Mouse (Mus musculus) forebrain, embryonic 12.5 days (tissue): ENCODE results near the gene Inafm2. TPM values are rescaled to one million over a fixed set of nuclear protein-coding genes. Genes with fewer than 3 reads are reported as not detected.
A peak's percentile ranks its signal among the peaks of the same experiment; 100 is the strongest.

Experiments
- ATAC-seq: fragments of 200-750 bp; cut with Nextera tagmentation; 2 replicates; pipeline ENCODE4 v1.8.0; 2017; ENCODE audit warnings: moderate TSS enrichment; ENCODE audit not compliant: low FRiP score
- H3K27ac ChIP-seq: fragments of 300-500 bp; sonication (generic); 2 replicates; pipeline ENCODE4 v1.5.1; 2016; ENCODE audit warnings: mild to moderate bottlenecking
- H3K27me3 ChIP-seq: fragments of 300-500 bp; sonication (generic); 2 replicates; pipeline ENCODE4 v1.6.1; 2016; ENCODE audit warnings: mild to moderate bottlenecking
- H3K36me3 ChIP-seq: fragments of 300-500 bp; sonication (generic); replicated peaks from 2 replicates; pipeline ENCODE4 v1.6.1; 2016; ENCODE audit warnings: mild to moderate bottlenecking
- H3K4me1 ChIP-seq: fragments of 300-500 bp; sonication (generic); 2 replicates; pipeline ENCODE4 v1.6.1; 2016
- H3K4me2 ChIP-seq: fragments of 300-500 bp; sonication (generic); 2 replicates; pipeline ENCODE4 v1.6.1; 2016; ENCODE audit warnings: mild to moderate bottlenecking, moderate library complexity
- H3K4me3 ChIP-seq: fragments of 300-500 bp; sonication (generic); replicated peaks from 2 replicates; pipeline ENCODE4 v1.5.1; 2016; ENCODE audit warnings: mild to moderate bottlenecking
- H3K9ac ChIP-seq: fragments of 300-500 bp; sonication (generic); 2 replicates; pipeline ENCODE4 v1.6.1; 2016; ENCODE audit warnings: mild to moderate bottlenecking
- H3K9me3 ChIP-seq: fragments of 300-500 bp; sonication (generic); 2 replicates; pipeline ENCODE4 v1.6.1; 2016
- WGBS: fragments of 180-500 bp; shearing (Covaris S2); methylation state at CpG from one replicate; pipeline ENCODE4 v1.1.7; 2016; 5-methylcytosine and 5-hydroxymethylcytosine counted together
- polyA plus RNA-seq: library from polyadenylated mRNA; unstranded; fragments of >200 nt; fragmentation: Nextera tagmentation; extraction: Ambion mirVana; gene quantifications from 2 replicates; pipeline ENCODE4 v1.2.1, GENCODE M21; 2016

Inafm2 gene
- polyA plus RNA-seq, 1 experiment from 2014 or later = 24.4 TPM

DNA sequence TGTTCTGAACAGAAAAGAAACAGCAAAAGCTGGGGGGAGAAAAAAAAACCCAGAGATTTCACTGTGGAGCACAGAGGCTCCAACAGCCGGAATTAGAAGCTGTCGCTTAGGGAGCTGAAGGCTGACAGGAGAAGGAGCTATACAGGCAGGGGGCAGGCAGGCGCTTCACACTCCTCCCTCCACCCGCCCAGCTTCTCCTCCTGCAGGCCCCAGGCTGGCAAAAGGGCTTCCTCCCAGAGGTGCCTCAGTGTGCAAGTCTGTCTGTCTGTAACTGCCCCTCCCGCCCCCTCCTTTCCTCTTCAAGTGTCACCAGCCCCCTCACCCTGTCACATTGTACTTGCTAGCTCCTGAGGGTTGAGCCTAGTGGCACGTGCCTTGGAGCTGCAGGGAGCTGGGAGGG lies 39.1 kb upstream of the Inafm2 start:
- 3% methylated on average over 6 of the region's 6 CpGs for WGBS
- no peak overlapping the region for H3K9ac ChIP-seq
- peaks cover 100% of the 10 kb centered on the region for H3K27me3 ChIP-seq
- no peaks in the 10 kb centered on the region for H3K9me3 ChIP-seq
- no peak overlapping the region for H3K27ac ChIP-seq
- ATAC-seq = no peak
- peaks cover 46% of the 10 kb centered on the region for H3K4me1 ChIP-seq
- no peak overlapping the region for H3K4me3 ChIP-seq
- no peak overlapping the region for H3K4me2 ChIP-seq
- H3K36me3 ChIP-seq = no peaks in the 10 kb centered on the region

DNA sequence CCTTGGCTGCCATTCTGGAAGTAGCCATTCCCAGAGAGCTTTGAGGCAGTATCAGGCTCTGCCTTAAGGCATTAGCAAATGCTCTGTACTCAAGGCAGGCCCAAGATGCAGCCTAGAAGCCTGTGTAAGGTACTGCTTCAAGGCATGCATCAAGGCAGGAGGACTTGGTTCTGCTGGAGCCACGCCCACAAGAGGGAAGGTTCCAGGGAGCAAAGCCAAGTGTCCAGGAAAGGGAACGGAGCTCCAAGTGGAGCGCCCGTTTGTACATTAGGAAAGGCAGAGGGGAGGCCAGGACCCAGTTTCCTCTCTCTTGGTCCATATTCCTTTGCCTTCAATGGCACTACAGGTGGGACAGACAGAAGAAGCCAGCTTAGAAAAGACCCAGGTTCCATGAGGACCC lies 37.1 kb upstream of the Inafm2 start:
- Histone ChIP-seq H3K4me1 (peaks cover 32% of the 10 kb centered on the region), H3K9ac (no peak overlapping the region), H3K27me3 (peaks cover 100% of the 10 kb centered on the region), H3K4me2 (no peak overlapping the region), H3K4me3 (no peak overlapping the region), H3K9me3 (no peaks in the 10 kb centered on the region), H3K36me3 (no peaks in the 10 kb centered on the region), H3K27ac (no peak overlapping the region)
- WGBS = 76% methylated on average over 4 of the region's 4 CpGs
- no peak for ATAC-seq

DNA sequence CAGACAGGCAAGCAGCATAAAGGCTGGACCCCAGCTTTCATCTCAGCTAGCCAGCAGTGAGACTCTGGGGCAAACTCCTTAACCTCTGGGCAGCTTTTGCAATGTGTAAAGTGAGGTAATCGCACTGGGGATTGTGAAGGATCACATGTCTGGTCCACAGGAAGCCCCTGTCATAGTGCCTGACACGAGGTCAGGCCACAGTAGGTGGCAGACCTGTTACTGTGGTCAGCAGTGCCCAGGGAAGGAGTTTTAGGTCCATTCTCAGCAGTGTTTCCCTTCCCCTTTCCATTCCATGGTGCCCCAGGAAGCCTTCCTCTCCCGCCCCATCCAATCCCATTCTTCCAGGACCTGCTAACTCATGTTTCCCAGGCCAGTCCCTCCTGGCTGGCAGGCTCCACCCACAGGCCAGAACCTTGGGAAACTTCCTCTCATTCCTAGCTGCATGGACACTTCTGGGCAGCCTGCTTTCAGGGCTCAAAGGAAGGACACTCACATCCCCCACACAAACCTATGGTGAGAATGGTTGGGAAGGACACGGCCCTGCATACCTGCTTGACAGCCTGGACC lies 35.8 kb upstream of the Inafm2 start:
- Histone ChIP-seq H3K36me3 (no peaks in the 10 kb centered on the region), H3K27ac (no peak overlapping the region), H3K27me3 (peaks cover 92% of the 10 kb centered on the region), H3K4me2 (no peak overlapping the region), H3K9me3 (no peaks in the 10 kb centered on the region), H3K9ac (no peak overlapping the region), H3K4me1 (peaks cover 28% of the 10 kb centered on the region), H3K4me3 (no peak overlapping the region)
- 44% methylated on average over 4 of the region's 4 CpGs for WGBS
- ATAC-seq = no peak

DNA sequence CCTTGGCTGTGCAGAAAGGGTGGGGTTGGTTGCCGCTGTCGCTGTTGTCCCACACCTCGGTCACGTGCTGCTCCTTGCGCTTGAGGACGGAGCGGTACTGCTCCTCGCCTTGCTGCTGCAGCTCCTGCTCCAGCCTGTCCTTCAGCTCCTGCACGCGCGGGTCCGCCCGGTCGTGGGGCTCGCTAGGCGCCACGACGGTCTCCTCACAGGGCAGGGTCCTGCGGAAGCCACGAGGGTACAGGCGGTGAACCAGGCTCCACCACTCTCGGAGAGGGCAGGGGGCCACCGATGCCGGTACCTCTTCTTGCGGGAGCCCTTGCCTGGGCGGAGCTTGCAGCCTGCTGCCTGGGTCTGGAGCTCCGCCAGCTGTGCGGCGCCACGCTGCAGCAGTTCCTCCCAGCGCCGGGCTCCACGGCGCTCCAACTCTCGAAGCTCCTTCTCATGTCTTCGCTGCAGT lies 34.5 kb upstream of the Inafm2 start:
- ATAC-seq = peak; percentile 77
- peak overlapping the region; percentile 43 for H3K4me3 ChIP-seq
- peak overlapping the region; percentile 49 for H3K9ac ChIP-seq
- no peaks in the 10 kb centered on the region for H3K36me3 ChIP-seq
- H3K4me1 ChIP-seq = peaks cover 28% of the 10 kb centered on the region
- no peak overlapping the region for H3K27ac ChIP-seq
- H3K27me3 ChIP-seq = peaks cover 78% of the 10 kb centered on the region
- no peaks in the 10 kb centered on the region for H3K9me3 ChIP-seq
- peak overlapping the region; percentile 87 for H3K4me2 ChIP-seq
- under 1% methylated on average over 36 of the region's 36 CpGs for WGBS

DNA sequence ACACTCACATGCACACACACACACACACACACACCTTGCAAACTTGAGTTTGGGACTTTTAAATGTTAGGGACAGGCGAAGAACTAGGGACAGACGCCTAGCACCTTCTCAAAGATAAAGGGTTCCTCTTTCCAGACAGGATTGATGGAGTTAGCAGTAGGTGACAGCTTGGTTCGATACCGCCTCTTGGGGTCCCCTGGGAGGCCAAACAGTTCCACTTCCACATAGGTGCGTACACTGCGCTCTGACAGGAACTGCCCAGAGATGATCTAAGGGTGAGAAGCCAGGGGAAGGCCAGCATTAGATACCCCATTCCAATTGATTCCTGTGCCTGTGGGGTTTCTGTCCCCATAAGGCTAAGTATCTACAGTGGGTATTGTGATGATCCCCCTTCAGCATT lies 31.9 kb upstream of the Inafm2 start:
- H3K4me2 ChIP-seq = no peak overlapping the region
- H3K9me3 ChIP-seq = no peaks in the 10 kb centered on the region
- no peak overlapping the region for H3K27ac ChIP-seq
- H3K27me3 ChIP-seq = peaks cover 53% of the 10 kb centered on the region
- H3K36me3 ChIP-seq = no peaks in the 10 kb centered on the region
- H3K4me1 ChIP-seq = peaks cover 18% of the 10 kb centered on the region
- 87% methylated on average over 6 of the region's 6 CpGs for WGBS
- ATAC-seq = no peak
- H3K4me3 ChIP-seq = no peak overlapping the region
- H3K9ac ChIP-seq = no peak overlapping the region

DNA sequence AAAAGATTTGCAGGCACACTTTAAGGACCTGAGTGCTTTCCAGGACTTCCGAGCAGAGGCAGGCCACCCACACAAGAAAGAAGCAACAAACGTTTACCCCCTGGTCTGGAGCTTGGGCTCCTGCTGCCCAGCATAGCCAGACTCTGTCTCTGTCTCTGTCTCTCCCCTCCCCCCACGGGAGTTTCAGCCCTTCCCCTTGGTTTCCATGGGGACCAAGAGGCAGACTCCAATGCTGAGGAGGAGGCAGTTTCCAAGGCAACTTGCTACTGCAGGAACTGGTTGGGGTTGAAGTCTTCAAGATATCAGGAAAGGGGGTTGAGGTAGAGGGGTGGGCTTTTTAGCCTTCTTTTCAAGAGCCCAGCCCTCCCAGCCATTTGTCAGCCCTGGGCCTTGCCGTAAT lies 31.3 kb upstream of the Inafm2 start:
- no peak overlapping the region; the same call in 1 of the 2 replicates for H3K27ac ChIP-seq
- ATAC-seq = peak; percentile 43
- H3K27me3 ChIP-seq = peaks cover 47% of the 10 kb centered on the region
- no peaks in the 10 kb centered on the region for H3K9me3 ChIP-seq
- H3K4me2 ChIP-seq = peak overlapping the region; percentile 26
- no peak overlapping the region for H3K9ac ChIP-seq
- H3K4me1 ChIP-seq = peaks cover 18% of the 10 kb centered on the region
- WGBS = 25% methylated on average over 4 of the region's 4 CpGs
- H3K36me3 ChIP-seq = no peaks in the 10 kb centered on the region
- H3K4me3 ChIP-seq = no peak overlapping the region

DNA sequence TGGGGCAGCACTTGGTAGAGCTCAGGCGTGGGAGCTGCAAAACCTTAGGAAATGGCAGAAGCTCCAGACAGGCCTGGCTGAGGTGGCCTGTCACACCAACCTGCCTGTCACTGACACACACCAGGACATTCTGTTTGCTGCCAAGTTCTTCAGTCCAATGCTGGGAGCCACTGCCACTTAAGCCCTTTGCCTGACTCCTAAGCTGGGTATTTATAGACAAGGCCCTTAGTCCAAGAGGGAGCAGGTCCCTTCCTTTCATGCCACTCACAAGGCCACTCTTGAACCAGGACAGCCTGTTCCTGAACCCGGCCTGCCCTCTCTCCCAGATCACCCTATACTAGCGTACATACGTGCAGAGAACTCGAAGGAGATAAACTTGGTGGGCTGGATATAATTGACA lies 28.9 kb upstream of the Inafm2 start:
- Histone ChIP-seq H3K36me3 (no peaks in the 10 kb centered on the region), H3K4me1 (peaks cover 7% of the 10 kb centered on the region), H3K4me3 (no peak overlapping the region), H3K9me3 (no peaks in the 10 kb centered on the region), H3K27ac (no peak overlapping the region), H3K9ac (no peak overlapping the region), H3K4me2 (no peak overlapping the region), H3K27me3 (peaks cover 22% of the 10 kb centered on the region)
- no peak for ATAC-seq
- WGBS = 93% methylated on average over 5 of the region's 5 CpGs

DNA sequence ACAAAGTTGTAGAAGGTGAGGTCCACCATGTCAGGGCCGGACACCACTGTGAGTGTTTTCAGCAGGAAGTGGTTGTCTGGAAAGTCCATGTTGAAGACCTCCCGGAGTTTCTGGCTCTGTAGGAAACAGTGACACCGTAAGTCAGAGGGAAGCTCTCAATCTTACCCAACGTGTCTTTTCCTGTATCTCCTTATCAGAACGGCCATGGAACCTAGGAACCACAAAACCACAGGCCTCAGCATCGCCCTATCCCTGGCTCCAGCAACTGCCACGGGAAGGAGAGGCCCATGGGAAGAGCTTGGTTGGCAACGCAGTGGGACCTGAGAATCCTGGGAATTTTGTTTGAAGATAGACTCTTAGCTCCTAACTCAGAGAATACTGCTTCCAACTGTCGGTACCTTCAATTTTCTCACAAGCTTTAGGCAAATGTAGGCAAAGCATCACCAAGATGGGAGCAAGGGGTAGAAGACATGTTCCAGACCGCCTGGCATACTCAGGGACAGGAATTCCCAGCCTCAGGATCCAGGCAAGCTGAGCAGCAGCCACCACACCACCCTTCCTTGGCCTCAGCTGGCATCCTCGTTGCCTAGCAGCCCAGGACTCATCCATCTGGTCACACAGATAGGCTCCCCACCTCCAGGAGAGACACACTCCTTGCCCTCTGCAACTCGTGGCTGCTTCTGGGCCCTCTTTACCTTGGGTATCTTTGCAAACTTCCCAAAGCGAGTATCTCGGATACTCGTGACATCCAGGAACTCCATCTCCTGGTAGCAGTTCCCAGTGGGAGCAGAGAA lies 21.7 kb upstream of the Inafm2 start:
- H3K27me3 ChIP-seq = peaks cover 41% of the 10 kb centered on the region
- no peaks in the 10 kb centered on the region for H3K36me3 ChIP-seq
- H3K9ac ChIP-seq = no peak overlapping the region
- no peak overlapping the region for H3K4me3 ChIP-seq
- peaks cover 4% of the 10 kb centered on the region for H3K4me1 ChIP-seq
- H3K27ac ChIP-seq = no peak overlapping the region
- WGBS = 87% methylated on average over 15 of the region's 15 CpGs
- no peak for ATAC-seq
- no peak overlapping the region for H3K4me2 ChIP-seq
- no peaks in the 10 kb centered on the region for H3K9me3 ChIP-seq

DNA sequence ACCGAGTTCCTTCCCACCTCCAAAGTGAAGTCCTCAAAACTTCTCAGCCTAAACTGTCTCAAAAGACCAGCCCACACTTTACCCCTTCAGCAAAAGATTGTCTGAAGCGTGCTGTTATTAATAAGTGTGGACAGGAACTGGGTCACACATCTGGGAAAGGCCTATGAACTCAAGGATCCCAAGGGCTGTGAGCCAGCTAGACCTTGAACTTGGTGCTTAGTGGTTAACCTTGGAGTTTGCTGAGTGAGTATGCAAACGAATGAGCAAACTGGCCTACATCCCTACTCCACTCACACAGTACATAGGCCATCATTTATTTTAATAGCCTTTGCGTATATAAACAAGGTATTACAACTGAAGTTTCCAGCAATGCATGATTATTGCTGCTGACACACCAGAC lies 20.0 kb upstream of the Inafm2 start:
- no peak for ATAC-seq
- H3K27ac ChIP-seq = no peak overlapping the region
- H3K9ac ChIP-seq = no peak overlapping the region
- no peak overlapping the region for H3K4me3 ChIP-seq
- WGBS = 88% methylated on average over 4 of the region's 4 CpGs
- no peak overlapping the region for H3K4me2 ChIP-seq
- peaks cover 54% of the 10 kb centered on the region for H3K27me3 ChIP-seq
- no peaks in the 10 kb centered on the region for H3K36me3 ChIP-seq
- no peaks in the 10 kb centered on the region for H3K9me3 ChIP-seq
- H3K4me1 ChIP-seq = peaks cover 4% of the 10 kb centered on the region

DNA sequence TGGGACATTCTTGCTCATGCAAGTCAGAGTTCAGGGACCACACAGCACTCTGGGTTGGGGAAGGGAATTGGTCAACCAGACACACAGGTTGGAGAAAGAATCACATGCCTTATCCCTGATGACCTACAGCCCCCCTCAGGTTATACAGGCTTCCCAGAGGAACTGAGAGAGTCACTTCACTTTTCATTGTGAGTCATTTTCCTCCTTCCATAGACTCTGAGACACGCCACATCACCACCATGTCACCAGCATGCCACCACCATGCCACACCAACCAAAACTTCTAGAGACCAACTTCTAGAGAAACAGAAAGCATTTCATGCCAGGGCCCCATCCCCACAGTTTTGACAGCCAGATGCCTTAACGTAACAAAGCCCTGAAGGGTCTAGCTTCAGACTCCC lies 18.7 kb upstream of the Inafm2 start:
- Histone ChIP-seq H3K4me1 (peaks cover 4% of the 10 kb centered on the region), H3K36me3 (no peaks in the 10 kb centered on the region), H3K9ac (no peak overlapping the region), H3K4me3 (no peak overlapping the region), H3K9me3 (no peaks in the 10 kb centered on the region), H3K4me2 (no peak overlapping the region), H3K27me3 (peaks cover 63% of the 10 kb centered on the region), H3K27ac (no peak overlapping the region)
- WGBS = 80% methylated on average over 2 of the region's 2 CpGs
- no peak for ATAC-seq

DNA sequence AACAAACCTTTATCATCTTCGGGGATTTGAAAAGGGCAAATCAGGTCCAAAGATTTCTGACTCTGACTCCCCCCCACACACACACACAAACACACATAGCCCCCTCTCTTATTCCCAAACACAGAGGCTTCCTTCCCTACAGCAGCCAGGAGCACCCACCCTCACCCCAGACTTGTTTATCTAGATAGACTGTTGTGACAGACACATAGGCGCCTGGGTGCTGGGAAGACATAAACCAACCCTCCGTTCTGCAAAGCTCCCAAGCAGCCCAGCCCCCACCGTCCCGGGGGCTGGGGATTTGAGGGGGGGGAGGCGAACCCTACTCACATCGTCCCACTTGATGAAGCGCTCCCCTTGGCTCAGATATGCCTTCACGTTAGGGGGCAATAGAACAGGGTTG lies 17.6 kb upstream of the Inafm2 start:
- Histone ChIP-seq H3K36me3 (no peaks in the 10 kb centered on the region), H3K27ac (no peak overlapping the region), H3K9me3 (no peaks in the 10 kb centered on the region), H3K4me1 (peaks cover 4% of the 10 kb centered on the region), H3K27me3 (peaks cover 60% of the 10 kb centered on the region), H3K4me3 (no peak overlapping the region), H3K9ac (no peak overlapping the region), H3K4me2 (no peak overlapping the region)
- WGBS = 29% methylated on average over 9 of the region's 9 CpGs
- no peak for ATAC-seq

DNA sequence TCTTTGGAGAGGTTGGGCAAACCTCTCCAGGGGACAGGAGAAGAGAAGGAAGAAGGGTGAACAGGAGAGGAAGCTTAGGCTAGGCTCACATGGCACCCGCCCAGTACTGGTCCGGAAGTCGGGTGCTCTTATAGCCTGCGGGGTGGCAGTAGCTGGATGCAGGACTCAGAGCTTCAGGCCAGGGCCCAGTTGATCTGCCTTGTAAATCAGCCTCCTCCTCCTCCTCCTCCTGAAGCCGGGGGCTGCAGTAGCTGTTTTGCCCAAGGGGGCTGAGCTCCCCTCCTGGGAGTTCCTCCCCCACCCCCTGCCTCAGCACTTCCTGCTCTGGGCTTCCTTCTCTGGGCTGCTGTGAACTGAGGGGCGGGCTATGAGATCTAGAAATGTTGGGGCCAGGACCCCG lies 17.2 kb upstream of the Inafm2 start, which contains the start of gene Plcb2:
Gene Plcb2, minus strand, starts transcription at position 102 of the 400 bp plus-strand sequence.
- ATAC-seq = no peak
- no peaks in the 10 kb centered on the region for H3K9me3 ChIP-seq
- H3K27ac ChIP-seq = no peak within 1 kb of the TSS
- H3K4me2 ChIP-seq = no peak within 1 kb of the TSS
- H3K36me3 ChIP-seq = no peaks in the 10 kb centered on the region
- H3K4me3 ChIP-seq = no peak within 1 kb of the TSS
- 21% methylated on average over 7 of the region's 7 CpGs for WGBS
- peaks cover 56% of the 10 kb centered on the region for H3K27me3 ChIP-seq
- H3K9ac ChIP-seq = no peak within 1 kb of the TSS
- H3K4me1 ChIP-seq = peaks cover 4% of the 10 kb centered on the region

DNA sequence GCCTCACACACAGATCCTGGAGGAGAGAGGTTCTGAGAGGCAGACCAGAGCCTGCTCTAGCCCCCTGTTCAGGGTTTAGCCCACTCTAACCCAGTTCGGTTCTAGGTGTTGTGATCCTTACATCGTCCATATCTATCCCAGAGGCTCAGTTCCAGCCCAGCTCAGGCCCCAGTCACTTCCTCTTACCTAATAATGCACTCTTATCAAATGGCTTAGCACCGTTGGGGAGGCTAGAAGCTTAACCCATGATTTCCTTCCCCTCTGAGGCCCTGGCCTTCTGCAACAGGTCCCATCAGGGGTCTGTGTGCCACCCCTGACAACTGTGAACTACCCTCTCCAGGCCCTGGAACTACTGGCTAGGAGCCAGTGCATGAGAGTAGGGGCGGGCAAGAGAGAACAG lies 16.4 kb upstream of the Inafm2 start:
- Histone ChIP-seq H3K9ac (no peak overlapping the region), H3K9me3 (no peaks in the 10 kb centered on the region), H3K27me3 (peaks cover 56% of the 10 kb centered on the region), H3K27ac (no peak overlapping the region), H3K4me1 (peaks cover 4% of the 10 kb centered on the region), H3K4me2 (no peak overlapping the region), H3K4me3 (no peak overlapping the region), H3K36me3 (no peaks in the 10 kb centered on the region)
- no peak for ATAC-seq
- 55% methylated on average over 4 of the region's 4 CpGs for WGBS
